Mouse (Mus musculus) macrophage (primary cell): ENCODE measurements at regions not wholly inside any gene's neighbourhood (a gene's known extent, or its start where the extent isn't known, plus 50 kb on each side); places are given as distances from the start of the nearest gene placed in this dataset.

Source experiments
- H3K27ac ChIP-seq: fragments of 350-480 bp; formaldehyde crosslinking; 2 replicates; pipeline ENCODE4 v1.9.0; 2021
- H3K36me3 ChIP-seq: fragments of 350-480 bp; formaldehyde crosslinking; 2 replicates; pipeline ENCODE4 v1.9.0; 2021; ENCODE audit errors: inconsistent target
- H3K4me3 ChIP-seq: fragments of 350-480 bp; formaldehyde crosslinking; 2 replicates; pipeline ENCODE4 v1.9.0; 2021; ENCODE audit errors: inconsistent target
- H3K79me2 ChIP-seq: fragments of 350-480 bp; formaldehyde crosslinking; 2 replicates; pipeline ENCODE4 v1.9.0; 2021; ENCODE audit errors: inconsistent target
- WGBS: methylation state at CpG from one replicate; pipeline ENCODE4 v1.1.7; 2026; ENCODE audit warnings: inconsistent platforms; ENCODE audit not compliant: missing documents; 5-methylcytosine and 5-hydroxymethylcytosine counted together

- H3K4me3 ChIP-seq = no peak overlapping the region
- no peaks in the 10 kb centered on the region for H3K36me3 ChIP-seq
- no peaks in the 10 kb centered on the region for H3K79me2 ChIP-seq
- WGBS = 96% methylated on average over 3 of the region's 3 CpGs
- H3K27ac ChIP-seq = no peak overlapping the region
Measured at GRCm38 (mm10) chr17:79180277-79181130, 128.8 kb downstream of the Qpct start.

GRCm38 (mm10) chr17:79177259-79177658 lies 125.6 kb downstream of the Qpct start:
- Histone ChIP-seq H3K79me2 (no peaks in the 10 kb centered on the region), H3K27ac (no peak overlapping the region), H3K4me3 (no peak overlapping the region), H3K36me3 (no peaks in the 10 kb centered on the region)
- WGBS = 97% methylated on average over 3 of the region's 3 CpGs

GRCm38 (mm10) chr17:79176356-79176755 lies 124.7 kb downstream of the Qpct start:
- Histone ChIP-seq H3K27ac (no peak overlapping the region), H3K4me3 (no peak overlapping the region), H3K36me3 (no peaks in the 10 kb centered on the region), H3K79me2 (no peaks in the 10 kb centered on the region)
- WGBS = 70% methylated on average over 7 of the region's 7 CpGs

GRCm38 (mm10) chr17:79175381-79175780 lies 123.7 kb downstream of the Qpct start:
- Histone ChIP-seq H3K27ac (peak overlapping the region; percentile 21; the same call in 1 of the 2 replicates), H3K36me3 (no peaks in the 10 kb centered on the region), H3K4me3 (no peak overlapping the region), H3K79me2 (no peaks in the 10 kb centered on the region)
- WGBS = 18% methylated on average over 2 of the region's 2 CpGs

- no peak overlapping the region for H3K27ac ChIP-seq
- no peak overlapping the region for H3K4me3 ChIP-seq
- H3K36me3 ChIP-seq = no peaks in the 10 kb centered on the region
- H3K79me2 ChIP-seq = no peaks in the 10 kb centered on the region
- 90% methylated on average over 2 of the region's 2 CpGs for WGBS
Measured at GRCm38 (mm10) chr17:79172328-79172727, 120.6 kb downstream of the Qpct start.

- no peak overlapping the region for H3K27ac ChIP-seq
- H3K79me2 ChIP-seq = no peaks in the 10 kb centered on the region
- WGBS = 91% methylated on average over 4 of the region's 4 CpGs
- H3K36me3 ChIP-seq = no peaks in the 10 kb centered on the region
- H3K4me3 ChIP-seq = no peak overlapping the region
Measured at GRCm38 (mm10) chr17:79170690-79171089, 119.0 kb downstream of the Qpct start.

- H3K4me3 ChIP-seq = no peak overlapping the region
- no peaks in the 10 kb centered on the region for H3K79me2 ChIP-seq
- no peak overlapping the region for H3K27ac ChIP-seq
- no peaks in the 10 kb centered on the region for H3K36me3 ChIP-seq
- WGBS = 97% methylated on average over 6 of the region's 6 CpGs
Measured at GRCm38 (mm10) chr17:79167198-79167597, 115.5 kb downstream of the Qpct start.

GRCm38 (mm10) chr17:79164874-79165553 lies 113.3 kb downstream of the Qpct start:
- Histone ChIP-seq H3K27ac (no peak overlapping the region), H3K4me3 (no peak overlapping the region), H3K79me2 (no peaks in the 10 kb centered on the region), H3K36me3 (no peaks in the 10 kb centered on the region)
- WGBS = 86% methylated on average over 5 of the region's 5 CpGs

- WGBS = 91% methylated on average over 6 of the region's 6 CpGs
- Histone ChIP-seq H3K79me2 (no peaks in the 10 kb centered on the region), H3K27ac (no peak overlapping the region), H3K4me3 (no peak overlapping the region), H3K36me3 (no peaks in the 10 kb centered on the region)
Measured at GRCm38 (mm10) chr17:79163983-79164382, 112.3 kb downstream of the Qpct start.

- Histone ChIP-seq H3K36me3 (no peaks in the 10 kb centered on the region), H3K79me2 (no peaks in the 10 kb centered on the region), H3K27ac (no peak overlapping the region), H3K4me3 (no peak overlapping the region)
- WGBS = 91% methylated on average over 2 of the region's 2 CpGs
Measured at GRCm38 (mm10) chr17:79154138-79154537, 102.4 kb downstream of the Qpct start.

- no peaks in the 10 kb centered on the region for H3K79me2 ChIP-seq
- H3K27ac ChIP-seq = no peak overlapping the region
- no peaks in the 10 kb centered on the region for H3K36me3 ChIP-seq
- no peak overlapping the region for H3K4me3 ChIP-seq
- WGBS = 98% methylated on average over 3 of the region's 3 CpGs
Measured at GRCm38 (mm10) chr17:79152823-79153222, 101.1 kb downstream of the Qpct start.

GRCm38 (mm10) chr17:79147883-79148282 lies 96.2 kb downstream of the Qpct start:
- Histone ChIP-seq H3K4me3 (no peak overlapping the region), H3K36me3 (no peaks in the 10 kb centered on the region), H3K27ac (no peak overlapping the region), H3K79me2 (no peaks in the 10 kb centered on the region)
- 96% methylated on average over 3 of the region's 3 CpGs for WGBS

- H3K4me3 ChIP-seq = no peak overlapping the region
- H3K27ac ChIP-seq = no peak overlapping the region
- 100% methylated on average over 2 of the region's 2 CpGs for WGBS
- H3K79me2 ChIP-seq = no peaks in the 10 kb centered on the region
- H3K36me3 ChIP-seq = no peaks in the 10 kb centered on the region
Measured at GRCm38 (mm10) chr17:79144913-79145625, 93.4 kb downstream of the Qpct start.

GRCm38 (mm10) chr17:79143031-79143430 lies 91.3 kb downstream of the Qpct start:
- Histone ChIP-seq H3K4me3 (no peak overlapping the region), H3K27ac (no peak overlapping the region), H3K36me3 (no peaks in the 10 kb centered on the region), H3K79me2 (no peaks in the 10 kb centered on the region)
- 53% methylated on average over 1 of the region's 1 CpGs for WGBS
